Mouse (Mus musculus): Measurements from ENCODE around the gene Sppl3. TPM values are rescaled to one million over a fixed set of nuclear protein-coding genes. Genes with fewer than 3 reads are reported as not detected.

The Sppl3 gene
- polyA plus RNA-seq, 1 experiment from 2014 or later: 7.9 TPM

DNA sequence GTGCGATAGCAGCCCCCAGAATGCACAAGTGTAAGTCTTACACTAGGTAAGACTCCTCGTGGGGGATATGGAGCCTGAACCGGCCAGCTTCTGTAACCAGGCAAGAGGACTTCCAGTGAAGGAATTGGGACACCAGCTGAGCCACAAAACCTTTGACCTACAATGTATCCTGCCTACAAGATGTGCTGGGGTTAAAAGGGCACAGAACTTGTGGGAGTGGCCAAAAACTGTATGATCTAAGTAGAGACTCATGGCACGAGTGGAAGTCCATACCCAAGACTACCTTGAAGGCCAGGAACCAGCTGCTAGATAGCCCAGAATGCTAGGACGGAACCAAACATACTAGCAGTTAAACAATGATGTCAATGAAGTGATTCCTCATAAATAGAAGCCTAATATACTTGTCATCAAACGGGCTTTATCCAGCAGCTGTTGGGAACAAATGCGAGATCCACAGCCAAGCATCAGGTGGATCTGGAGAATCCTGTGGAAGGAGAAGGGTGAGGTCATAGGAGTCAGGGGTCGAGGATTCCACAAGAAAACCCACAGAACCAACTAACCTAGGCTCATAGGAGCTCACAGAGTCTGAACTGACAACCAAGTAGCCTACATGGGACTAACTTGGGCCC is 49.2 kb downstream of the Sppl3 start:
- Histone ChIP-seq H3K4me3 (replicated peaks) (no peak overlapping the region), H3K4me2 (0 out of 2 replicates have a peak overlapping the region, but pooled peaks have one; percentile 1), H3K9me3 (replicated peaks) (no peaks in the 10 kb centered on the region), H3K27me3 (no peaks in the 10 kb centered on the region), H3K4me1 (replicated peaks) (peaks cover 78% of the 10 kb centered on the region), H3K36me3 (replicated peaks) (peaks cover 29% of the 10 kb centered on the region), H3K27ac (replicated peaks) (peak overlapping the region; percentile 85), H3K9ac (0 out of 2 replicates have a peak overlapping the region, but pooled peaks have one; percentile 11)
- 70% methylated on average over 8 of the region's 8 CpGs for WGBS (ENCODE audit: insufficient replicate concordance)
- ATAC-seq (ENCODE audit: insufficient read depth): no peak

DNA sequence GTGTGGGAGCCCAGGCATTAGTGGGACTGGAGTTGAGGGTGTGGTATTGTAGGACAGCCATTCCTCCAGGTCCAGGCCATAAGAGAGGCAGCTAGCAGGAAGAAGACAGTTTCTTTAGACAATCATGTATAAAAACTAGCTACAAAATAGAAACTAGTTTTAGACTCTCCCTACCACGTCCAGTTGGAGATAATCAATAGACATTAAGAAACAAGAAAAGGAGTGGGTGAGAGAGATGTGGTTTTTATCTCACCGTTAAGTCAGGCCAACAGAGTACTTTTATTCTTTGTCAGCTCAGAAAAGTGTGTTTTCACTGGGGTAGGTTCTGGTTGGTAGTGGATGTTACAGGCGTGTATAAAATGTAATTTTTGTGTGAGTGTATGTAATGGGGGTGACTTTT is 50.0 kb downstream of the Sppl3 start:
- Histone ChIP-seq H3K27ac (replicated peaks) (peak overlapping the region; percentile 85), H3K9me3 (replicated peaks) (no peaks in the 10 kb centered on the region)
- no peak for ATAC-seq (ENCODE audit: insufficient read depth)

GRCm38 (mm10) chr5:115062566-115062965 is 51.6 kb downstream of the Sppl3 start:
- 44% methylated on average over 1 of the region's 1 CpGs for WGBS (ENCODE audit: insufficient replicate concordance)
- no peaks in the 10 kb centered on the region for H3K27me3 ChIP-seq
- H3K4me3 ChIP-seq (replicated peaks): no peak overlapping the region
- no peak overlapping the region for H3K9ac ChIP-seq
- H3K9me3 ChIP-seq (replicated peaks): no peaks in the 10 kb centered on the region
- H3K4me1 ChIP-seq (replicated peaks): peaks cover 76% of the 10 kb centered on the region
- no peak overlapping the region for H3K4me2 ChIP-seq
- no peak for ATAC-seq (ENCODE audit: insufficient read depth)
- peaks cover 40% of the 10 kb centered on the region for H3K36me3 ChIP-seq (replicated peaks)
- H3K27ac ChIP-seq (replicated peaks): no peak overlapping the region

More for the DNA sequence above, 50.0 kb downstream of the Sppl3 start:
- Histone ChIP-seq H3K4me2 (no peak overlapping the region), H3K9ac (no peak overlapping the region), H3K27me3 (no peaks in the 10 kb centered on the region), H3K36me3 (replicated peaks) (peaks cover 33% of the 10 kb centered on the region), H3K4me3 (replicated peaks) (no peak overlapping the region), H3K4me1 (replicated peaks) (peaks cover 78% of the 10 kb centered on the region)
- WGBS (ENCODE audit: insufficient replicate concordance): 26% methylated on average over 3 of the region's 3 CpGs

- no peak overlapping the region for H3K4me2 ChIP-seq
- 84% methylated on average over 7 of the region's 7 CpGs for WGBS (ENCODE audit: insufficient replicate concordance)
- H3K9me3 ChIP-seq (replicated peaks): no peaks in the 10 kb centered on the region
- no peak overlapping the region for H3K9ac ChIP-seq
- H3K4me1 ChIP-seq (replicated peaks): peaks cover 75% of the 10 kb centered on the region
- no peaks in the 10 kb centered on the region for H3K27me3 ChIP-seq
- peaks cover 40% of the 10 kb centered on the region for H3K36me3 ChIP-seq (replicated peaks)
- no peak overlapping the region for H3K4me3 ChIP-seq (replicated peaks)
- 0 out of 2 replicates have a peak overlapping the region, but pooled peaks have one; percentile 2 for H3K27ac ChIP-seq (replicated peaks)
- no peak for ATAC-seq (ENCODE audit: insufficient read depth)
These were observed 52.5 kb downstream of the Sppl3 start for GRCm38 (mm10) chr5:115063391-115063790.

GRCm38 (mm10) chr5:115066245-115066644 is 55.3 kb downstream of the Sppl3 start:
- peaks cover 74% of the 10 kb centered on the region for H3K4me1 ChIP-seq (replicated peaks)
- 39% methylated on average over 4 of the region's 4 CpGs for WGBS (ENCODE audit: insufficient replicate concordance)

DNA sequence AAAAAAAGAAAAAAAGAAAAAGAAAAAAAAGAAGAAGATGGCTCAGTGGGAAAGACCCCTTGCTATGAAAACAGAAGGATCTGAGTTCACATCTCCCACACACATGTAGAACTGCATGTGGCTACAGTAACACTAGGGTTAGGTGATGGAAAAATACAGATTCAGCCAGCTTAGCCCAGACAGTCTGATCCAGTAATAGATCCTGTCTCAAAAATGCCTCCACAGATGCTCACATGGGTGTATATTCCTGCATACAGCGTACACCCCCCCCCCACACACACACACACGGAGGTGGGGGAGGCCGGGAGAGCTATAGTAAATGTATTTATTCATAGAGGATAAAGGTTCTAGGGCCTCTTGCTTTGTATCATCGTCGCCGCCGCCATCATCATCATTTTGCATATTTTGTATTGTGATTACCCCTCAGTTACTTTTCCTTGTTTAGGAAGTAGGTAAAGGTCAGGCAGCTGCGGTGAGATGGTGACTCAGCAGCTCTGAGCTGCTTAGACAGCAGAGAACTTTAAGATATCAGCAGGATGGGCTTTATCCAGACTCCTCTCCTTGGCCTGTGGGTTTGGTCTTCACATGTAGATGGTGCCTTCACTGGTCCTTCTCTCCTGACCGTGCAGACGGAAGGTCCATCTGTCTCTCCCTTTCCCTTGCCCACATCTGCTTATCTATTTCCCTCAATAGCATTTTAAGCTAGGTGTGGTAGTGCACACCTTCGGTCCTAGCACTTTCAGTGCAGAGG is 57.9 kb downstream of the Sppl3 start:
- Histone ChIP-seq H3K4me2 (peak overlapping the region; percentile 61), H3K27me3 (no peaks in the 10 kb centered on the region), H3K36me3 (replicated peaks) (peaks cover 18% of the 10 kb centered on the region), H3K9ac (peak overlapping the region; percentile 39), H3K27ac (replicated peaks) (peak overlapping the region; percentile 96), H3K4me3 (replicated peaks) (peak overlapping the region; percentile 16), H3K4me1 (replicated peaks) (peaks cover 83% of the 10 kb centered on the region), H3K9me3 (replicated peaks) (no peaks in the 10 kb centered on the region)
- WGBS (ENCODE audit: insufficient replicate concordance): 33% methylated on average over 11 of the region's 11 CpGs
- peak; percentile 64 for ATAC-seq (ENCODE audit: insufficient read depth)

More at GRCm38 (mm10) chr5:115066245-115066644, 55.3 kb downstream of the Sppl3 start:
- Histone ChIP-seq H3K4me2 (no peak overlapping the region), H3K36me3 (replicated peaks) (peaks cover 40% of the 10 kb centered on the region), H3K4me3 (replicated peaks) (no peak overlapping the region), H3K9me3 (replicated peaks) (no peaks in the 10 kb centered on the region), H3K27ac (replicated peaks) (no peak overlapping the region), H3K27me3 (no peaks in the 10 kb centered on the region), H3K9ac (no peak overlapping the region)
- no peak for ATAC-seq (ENCODE audit: insufficient read depth)

- ATAC-seq (ENCODE audit: insufficient read depth): no peak
- Histone ChIP-seq H3K9ac (no peak overlapping the region), H3K4me3 (replicated peaks) (no peak overlapping the region), H3K27ac (replicated peaks) (peak overlapping the region; percentile 96), H3K36me3 (replicated peaks) (peaks cover 12% of the 10 kb centered on the region), H3K27me3 (no peaks in the 10 kb centered on the region), H3K4me1 (replicated peaks) (peaks cover 91% of the 10 kb centered on the region), H3K9me3 (replicated peaks) (no peaks in the 10 kb centered on the region), H3K4me2 (peak overlapping the region; percentile 61; the same call in 1 of the 2 replicates)
- WGBS (ENCODE audit: insufficient replicate concordance): 57% methylated on average over 3 of the region's 3 CpGs
These were observed 58.7 kb downstream of the Sppl3 start for GRCm38 (mm10) chr5:115069611-115070010.

DNA sequence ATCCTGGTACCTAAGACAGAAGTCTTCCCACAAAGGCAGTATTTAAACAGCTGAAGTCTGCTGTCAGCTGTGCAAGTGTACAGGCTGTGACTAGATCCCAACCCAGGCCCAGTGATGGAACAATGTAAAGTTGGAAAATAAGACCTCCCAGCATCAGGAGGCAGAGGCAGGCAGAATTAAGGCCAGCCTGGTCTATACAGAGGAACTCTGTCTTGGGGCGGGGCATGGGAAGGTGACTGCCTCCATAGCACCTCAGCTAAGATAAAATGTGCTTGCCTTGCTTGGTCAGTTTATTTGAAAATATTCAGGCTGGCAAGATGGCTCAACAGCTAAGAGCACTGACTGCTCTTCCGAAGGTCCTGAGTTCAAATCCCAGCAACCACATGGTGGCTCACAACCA is 59.5 kb downstream of the Sppl3 start:
- Histone ChIP-seq H3K27me3 (no peaks in the 10 kb centered on the region), H3K36me3 (replicated peaks) (peaks cover 19% of the 10 kb centered on the region), H3K9me3 (replicated peaks) (no peaks in the 10 kb centered on the region), H3K4me1 (replicated peaks) (peaks cover 95% of the 10 kb centered on the region), H3K4me2 (peak overlapping the region; percentile 62), H3K9ac (peak overlapping the region; percentile 22; the same call in 1 of the 2 replicates), H3K4me3 (replicated peaks) (no peak overlapping the region), H3K27ac (replicated peaks) (peak overlapping the region; percentile 96)
- WGBS (ENCODE audit: insufficient replicate concordance): 73% methylated on average over 2 of the region's 2 CpGs
- ATAC-seq (ENCODE audit: insufficient read depth): peak; percentile 34

- Histone ChIP-seq H3K4me2 (peak overlapping the region; percentile 62), H3K36me3 (replicated peaks) (peaks cover 25% of the 10 kb centered on the region), H3K4me1 (replicated peaks) (peaks cover 95% of the 10 kb centered on the region), H3K9ac (peak overlapping the region; percentile 41), H3K27ac (replicated peaks) (peak overlapping the region; percentile 96), H3K9me3 (replicated peaks) (no peaks in the 10 kb centered on the region), H3K4me3 (replicated peaks) (0 out of 2 replicates have a peak overlapping the region, but pooled peaks have one; percentile 3), H3K27me3 (no peaks in the 10 kb centered on the region)
- peak; percentile 79 for ATAC-seq (ENCODE audit: insufficient read depth)
- WGBS (ENCODE audit: insufficient replicate concordance): 29% methylated on average over 11 of the region's 11 CpGs
These were observed 60.4 kb downstream of the Sppl3 start for GRCm38 (mm10) chr5:115071096-115071901.

- Histone ChIP-seq H3K36me3 (replicated peaks) (peaks cover 25% of the 10 kb centered on the region), H3K4me2 (peak overlapping the region; percentile 62), H3K9me3 (replicated peaks) (no peaks in the 10 kb centered on the region), H3K27me3 (no peaks in the 10 kb centered on the region), H3K27ac (replicated peaks) (peak overlapping the region; percentile 96), H3K4me3 (replicated peaks) (peak overlapping the region; percentile 20), H3K4me1 (replicated peaks) (peaks cover 95% of the 10 kb centered on the region), H3K9ac (peak overlapping the region; percentile 41)
- WGBS (ENCODE audit: insufficient replicate concordance): 40% methylated on average over 7 of the region's 7 CpGs
- peak; percentile 50 for ATAC-seq (ENCODE audit: insufficient read depth)
These were observed 61.2 kb downstream of the Sppl3 start for GRCm38 (mm10) chr5:115072143-115072542.
